Mouse (Mus musculus): ENCODE results near the gene Higd1a. TPM values are rescaled to one million over a fixed set of nuclear protein-coding genes. Genes with fewer than 3 reads are reported as not detected.

Gene Higd1a
- polyA plus RNA-seq, 1 experiment, result 17.6 TPM

- Histone ChIP-seq H3K36me3 (ENCODE audit: control insufficient read depth, insufficient read depth, low read length) (no peaks in the 10 kb centered on the region), H3K4me1 (replicated peaks; ENCODE audit: control insufficient read depth, insufficient read depth, low read length) (peaks cover 7% of the 10 kb centered on the region), H3K27ac (ENCODE audit: control insufficient read depth, insufficient read depth, low read length) (no peak overlapping the region), H3K27me3 (ENCODE audit: control insufficient read depth, insufficient read depth, low read length) (no peaks in the 10 kb centered on the region), H3K4me3 (ENCODE audit: control insufficient read depth, insufficient read depth, low read length) (no peak overlapping the region)
- TF ChIP-seq POLR2A (IDR thresholded peaks at IDR 0.05; ENCODE audit: control insufficient read depth, extremely low read depth, insufficient read depth, low read length, poor library complexity) (no peak), CTCF (IDR thresholded peaks at IDR 0.05; ENCODE audit: borderline replicate concordance, control insufficient read depth, extremely low read depth, insufficient read depth, low read length, poor library complexity) (no peak)
- 80% methylated on average over 7 of the region's 7 CpGs for WGBS
- DNase-seq, result no peak
These were observed 37.3 kb upstream of the Higd1a start for GRCm38 (mm10) chr9:121895392-121895993.

GRCm38 (mm10) chr9:121894447-121894846 is 36.3 kb upstream of the Higd1a start:
- H3K4me3 ChIP-seq (ENCODE audit: control insufficient read depth, insufficient read depth, low read length), result no peak overlapping the region
- peaks cover 13% of the 10 kb centered on the region for H3K4me1 ChIP-seq (replicated peaks; ENCODE audit: control insufficient read depth, insufficient read depth, low read length)
- H3K27me3 ChIP-seq (ENCODE audit: control insufficient read depth, insufficient read depth, low read length), result no peaks in the 10 kb centered on the region
- H3K27ac ChIP-seq (ENCODE audit: control insufficient read depth, insufficient read depth, low read length), result no peak overlapping the region
- no peak for TF ChIP-seq POLR2A (IDR thresholded peaks at IDR 0.05; ENCODE audit: control insufficient read depth, extremely low read depth, insufficient read depth, low read length, poor library complexity)
- no peak for TF ChIP-seq CTCF (IDR thresholded peaks at IDR 0.05; ENCODE audit: borderline replicate concordance, control insufficient read depth, extremely low read depth, insufficient read depth, low read length, poor library complexity)
- no peaks in the 10 kb centered on the region for H3K36me3 ChIP-seq (ENCODE audit: control insufficient read depth, insufficient read depth, low read length)
- 94% methylated on average over 7 of the region's 7 CpGs for WGBS
- DNase-seq, result no peak

- no peak for TF ChIP-seq POLR2A (IDR thresholded peaks at IDR 0.05; ENCODE audit: control insufficient read depth, extremely low read depth, insufficient read depth, low read length, poor library complexity)
- no peak for TF ChIP-seq CTCF (IDR thresholded peaks at IDR 0.05; ENCODE audit: borderline replicate concordance, control insufficient read depth, extremely low read depth, insufficient read depth, low read length, poor library complexity)
- no peak for DNase-seq
- Histone ChIP-seq H3K27ac (ENCODE audit: control insufficient read depth, insufficient read depth, low read length) (no peak overlapping the region), H3K4me1 (replicated peaks; ENCODE audit: control insufficient read depth, insufficient read depth, low read length) (peaks cover 13% of the 10 kb centered on the region), H3K27me3 (ENCODE audit: control insufficient read depth, insufficient read depth, low read length) (no peaks in the 10 kb centered on the region), H3K4me3 (ENCODE audit: control insufficient read depth, insufficient read depth, low read length) (no peak overlapping the region), H3K36me3 (ENCODE audit: control insufficient read depth, insufficient read depth, low read length) (no peaks in the 10 kb centered on the region)
- WGBS, result 94% methylated on average over 12 of the region's 12 CpGs
These were observed 34.0 kb upstream of the Higd1a start for GRCm38 (mm10) chr9:121892057-121892687.

GRCm38 (mm10) chr9:121891301-121891700 is 33.1 kb upstream of the Higd1a start:
- H3K27ac ChIP-seq (ENCODE audit: control insufficient read depth, insufficient read depth, low read length), result no peak overlapping the region
- no peak overlapping the region for H3K4me3 ChIP-seq (ENCODE audit: control insufficient read depth, insufficient read depth, low read length)
- TF ChIP-seq POLR2A (IDR thresholded peaks at IDR 0.05; ENCODE audit: control insufficient read depth, extremely low read depth, insufficient read depth, low read length, poor library complexity) (no peak), CTCF (IDR thresholded peaks at IDR 0.05; ENCODE audit: borderline replicate concordance, control insufficient read depth, extremely low read depth, insufficient read depth, low read length, poor library complexity) (no peak)
- H3K36me3 ChIP-seq (ENCODE audit: control insufficient read depth, insufficient read depth, low read length), result no peaks in the 10 kb centered on the region
- peaks cover 13% of the 10 kb centered on the region for H3K4me1 ChIP-seq (replicated peaks; ENCODE audit: control insufficient read depth, insufficient read depth, low read length)
- H3K27me3 ChIP-seq (ENCODE audit: control insufficient read depth, insufficient read depth, low read length), result no peaks in the 10 kb centered on the region
- no peak for DNase-seq
- 96% methylated on average over 9 of the region's 9 CpGs for WGBS

- no peak for TF ChIP-seq POLR2A (IDR thresholded peaks at IDR 0.05; ENCODE audit: control insufficient read depth, extremely low read depth, insufficient read depth, low read length, poor library complexity)
- no peak for TF ChIP-seq CTCF (IDR thresholded peaks at IDR 0.05; ENCODE audit: borderline replicate concordance, control insufficient read depth, extremely low read depth, insufficient read depth, low read length, poor library complexity)
- WGBS, result 27% methylated on average over 18 of the region's 18 CpGs
- no peak overlapping the region; the same call in 1 of the 2 replicates for H3K27ac ChIP-seq (ENCODE audit: control insufficient read depth, insufficient read depth, low read length)
- peak overlapping the region; percentile 13; the same call in 1 of the 2 replicates for H3K4me3 ChIP-seq (ENCODE audit: control insufficient read depth, insufficient read depth, low read length)
- peaks cover 13% of the 10 kb centered on the region for H3K4me1 ChIP-seq (replicated peaks; ENCODE audit: control insufficient read depth, insufficient read depth, low read length)
- no peaks in the 10 kb centered on the region for H3K36me3 ChIP-seq (ENCODE audit: control insufficient read depth, insufficient read depth, low read length)
- DNase-seq, result peak; percentile 50
- H3K27me3 ChIP-seq (ENCODE audit: control insufficient read depth, insufficient read depth, low read length), result no peaks in the 10 kb centered on the region
These were observed 32.3 kb upstream of the Higd1a start for GRCm38 (mm10) chr9:121890441-121890941.

- H3K36me3 ChIP-seq (ENCODE audit: control insufficient read depth, insufficient read depth, low read length), result no peaks in the 10 kb centered on the region
- H3K4me1 ChIP-seq (replicated peaks; ENCODE audit: control insufficient read depth, insufficient read depth, low read length), result peaks cover 13% of the 10 kb centered on the region
- H3K4me3 ChIP-seq (ENCODE audit: control insufficient read depth, insufficient read depth, low read length), result no peak overlapping the region
- DNase-seq, result no peak
- 60% methylated on average over 4 of the region's 4 CpGs for WGBS
- no peaks in the 10 kb centered on the region for H3K27me3 ChIP-seq (ENCODE audit: control insufficient read depth, insufficient read depth, low read length)
- H3K27ac ChIP-seq (ENCODE audit: control insufficient read depth, insufficient read depth, low read length), result no peak overlapping the region; the same call in 1 of the 2 replicates
- TF ChIP-seq POLR2A (IDR thresholded peaks at IDR 0.05; ENCODE audit: control insufficient read depth, extremely low read depth, insufficient read depth, low read length, poor library complexity), result no peak
- TF ChIP-seq CTCF (IDR thresholded peaks at IDR 0.05; ENCODE audit: borderline replicate concordance, control insufficient read depth, extremely low read depth, insufficient read depth, low read length, poor library complexity), result no peak
These were observed 31.8 kb upstream of the Higd1a start for GRCm38 (mm10) chr9:121889927-121890440.
